Mouse (Mus musculus): ENCODE measurements around the gene Sbno1.

DNA sequence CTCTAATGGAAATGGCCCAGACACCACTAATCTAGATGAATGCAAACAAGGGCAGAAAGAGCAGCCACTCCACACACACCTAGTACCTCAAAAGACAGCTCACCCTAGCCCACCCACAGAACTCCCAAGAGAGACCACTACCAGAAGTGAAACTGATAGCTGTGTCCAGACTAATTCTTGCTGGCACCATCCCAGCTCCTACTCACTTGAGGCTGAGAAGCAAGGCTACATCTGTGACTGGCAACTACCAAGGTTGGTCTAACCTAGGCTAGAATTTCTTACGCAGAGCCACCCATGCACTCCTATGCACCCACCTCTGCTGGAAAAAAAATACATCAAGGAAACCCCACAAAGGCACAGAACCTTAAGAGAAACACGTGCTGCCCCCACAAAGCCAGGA is 75.5 kb downstream of the Sbno1 start:
- TF ChIP-seq CTCF (IDR thresholded peaks at IDR 0.05; ENCODE audit: borderline replicate concordance, insufficient read depth, low read depth, low read length) (no peak), POLR2A (IDR thresholded peaks at IDR 0.05; ENCODE audit: borderline replicate concordance, insufficient read depth, low read length) (no peak)

All from cerebellum, adult 2 months (tissue).